Mouse (Mus musculus) lung, embryonic 16.5 days (tissue): Measurements from ENCODE around the gene Gpr137b. TPM values are rescaled to one million over a fixed set of nuclear protein-coding genes. Genes with fewer than 3 reads are reported as not detected.
"Not testable (repeated sequence)": the region's sequence is repeated elsewhere in the genome, so short reads cannot be mapped to it uniquely, and the experiment has no call there.

Experiments used
- ATAC-seq: fragments of 200-750 bp; cut with Nextera tagmentation; 2 replicates; pipeline ENCODE4 v1.8.0; 2017; ENCODE audit warnings: low read depth, mild to moderate bottlenecking, moderate library complexity
- H3K27ac ChIP-seq: fragments of 300-500 bp; sonication (generic); 2 replicates; pipeline ENCODE4 v1.5.1; 2014; ENCODE audit warnings: mild to moderate bottlenecking, control low read depth, low read length
- H3K27me3 ChIP-seq: fragments of 300-500 bp; sonication (generic); 2 replicates; pipeline ENCODE4 v1.6.1; 2014; ENCODE audit warnings: low read depth, low read length, mixed read lengths; ENCODE audit not compliant: control insufficient read depth, insufficient read depth
- H3K36me3 ChIP-seq: fragments of 300-500 bp; sonication (generic); 2 replicates; pipeline ENCODE4 v1.6.1; 2014; ENCODE audit warnings: low read length; ENCODE audit not compliant: control insufficient read depth, insufficient read depth
- H3K4me1 ChIP-seq: fragments of 300-500 bp; sonication (generic); replicated peaks from 2 replicates; pipeline ENCODE4 v1.6.1; 2014; ENCODE audit warnings: low read length, mixed read lengths; ENCODE audit not compliant: control insufficient read depth, insufficient read depth
- H3K4me2 ChIP-seq: fragments of 300-500 bp; sonication (generic); 2 replicates; pipeline ENCODE4 v1.6.1; 2014; ENCODE audit warnings: low read depth, low read length, control low read depth
- H3K4me3 ChIP-seq: fragments of 300-500 bp; sonication (generic); 2 replicates; pipeline ENCODE4 v1.5.1; 2014; ENCODE audit warnings: mild to moderate bottlenecking, low read length, control low read depth
- H3K9ac ChIP-seq: fragments of 300-500 bp; sonication (generic); 2 replicates; pipeline ENCODE4 v1.6.1; 2014; ENCODE audit warnings: low read length, control low read depth
- H3K9me3 ChIP-seq: fragments of 300-500 bp; sonication (generic); 2 replicates; pipeline ENCODE4 v1.6.1; 2016; ENCODE audit warnings: low read length; ENCODE audit not compliant: control insufficient read depth
- WGBS: fragments of 180-500 bp; shearing (Covaris S2); extraction: QIAGEN DNeasy Blood & Tissue Kit; methylation state at CpG from one replicate; pipeline ENCODE4 v1.1.7; 2014; 5-methylcytosine and 5-hydroxymethylcytosine counted together
- polyA plus RNA-seq: library from polyadenylated mRNA; unstranded; fragments of >200 nt; fragmentation: Nextera tagmentation; extraction: Ambion mirVana; gene quantifications from 2 replicates; pipeline ENCODE4 v1.2.1, GENCODE M21; 2015

The Gpr137b gene
- polyA plus RNA-seq, 1 experiment from 2014 or later: 14.2 TPM

GRCm38 (mm10) chr13:13349288-13349687 lies 44.5 kb downstream of the Gpr137b start:
- Histone ChIP-seq H3K9me3 (no peaks in the 10 kb centered on the region), H3K4me1 (no peaks in the 10 kb centered on the region), H3K4me3 (no peak overlapping the region), H3K27ac (no peak overlapping the region), H3K36me3 (no peaks in the 10 kb centered on the region), H3K4me2 (no peak overlapping the region), H3K27me3 (no peaks in the 10 kb centered on the region), H3K9ac (no peak overlapping the region)
- ATAC-seq: no peak
- WGBS: 61% methylated on average over 4 of the region's 4 CpGs

GRCm38 (mm10) chr13:13347634-13348412 lies 46.0 kb downstream of the Gpr137b start:
- not testable (repeated sequence) for ATAC-seq, H3K27me3 ChIP-seq

GRCm38 (mm10) chr13:13337361-13337760 lies 56.5 kb downstream of the Gpr137b start:
- not testable (repeated sequence) for H3K27me3 ChIP-seq, H3K9me3 ChIP-seq

More at GRCm38 (mm10) chr13:13347634-13348412, 46.0 kb downstream of the Gpr137b start:
- H3K9me3 ChIP-seq, H3K4me2 ChIP-seq, H3K36me3 ChIP-seq, H3K27ac ChIP-seq, H3K4me3 ChIP-seq, H3K4me1 ChIP-seq, H3K9ac ChIP-seq: not testable (repeated sequence)
- 23% methylated on average over 12 of the region's 12 CpGs for WGBS

GRCm38 (mm10) chr13:13328876-13329275 lies 64.9 kb downstream of the Gpr137b start:
- Histone ChIP-seq H3K27me3 (no peaks in the 10 kb centered on the region), H3K4me3 (no peak overlapping the region), H3K4me1 (no peaks in the 10 kb centered on the region), H3K27ac (no peak overlapping the region), H3K4me2 (no peak overlapping the region), H3K9me3 (no peaks in the 10 kb centered on the region), H3K9ac (no peak overlapping the region), H3K36me3 (no peaks in the 10 kb centered on the region)
- WGBS: 2% methylated on average over 2 of the region's 2 CpGs
- ATAC-seq: no peak

More at GRCm38 (mm10) chr13:13337361-13337760, 56.5 kb downstream of the Gpr137b start:
- not testable (repeated sequence) for H3K9ac ChIP-seq, H3K27ac ChIP-seq, H3K4me2 ChIP-seq, ATAC-seq, H3K4me3 ChIP-seq, H3K4me1 ChIP-seq, H3K36me3 ChIP-seq
- WGBS: 86% methylated on average over 6 of the region's 8 CpGs

Other genes starting within 250 kb of the Gpr137b start
- not detected in 2 replicates for gene Prl2c5, start 211.3 kb downstream of the Gpr137b start, polyA plus RNA-seq
- 165 and 167 TPM in 2 replicates for gene Nid1, start 43.5 kb upstream of the Gpr137b start, polyA plus RNA-seq
- 5.4 and 6.1 TPM in 2 replicates for gene Lyst, start 196.4 kb upstream of the Gpr137b start, polyA plus RNA-seq